ENCODE assay signal across 7 mouse cellular contexts in genomic region chr5:34370022-34370823, GRCm38 (mm10). TPM values are rescaled to one million over a fixed set of nuclear protein-coding genes. Genes with fewer than 3 reads are reported as not detected.
DNase-seq lines count a peak whose midpoint lies in the region; ATAC-seq and TF ChIP-seq lines count a peak whose summit lies in the region.

No protein-coding gene starts in this region.

- no peak for ATAC-seq in hindbrain, embryonic 15.5 days (ENCODE audit: low FRiP score, low read depth)

- no peaks in the 10 kb centered on the region for H3K9me3 ChIP-seq in hindbrain, embryonic 15.5 days

- H3K27me3 ChIP-seq in hindbrain, embryonic 15.5 days, result no peaks in the 10 kb centered on the region
- H3K27me3 ChIP-seq in spleen, adult 2 months (ENCODE audit: control insufficient read depth, insufficient read depth, low read length), result no peaks in the 10 kb centered on the region

- H3K9ac ChIP-seq in hindbrain, embryonic 15.5 days, result peak overlapping the region; percentile 86

- peak overlapping the region; percentile 88 for H3K27ac ChIP-seq in hindbrain, embryonic 15.5 days (replicated peaks)
- no peak overlapping the region for H3K27ac ChIP-seq in spleen, adult 2 months (ENCODE audit: insufficient read depth, low read length)

- peaks cover 28% of the 10 kb centered on the region for H3K4me1 ChIP-seq in hindbrain, embryonic 15.5 days (replicated peaks)
- H3K4me1 ChIP-seq in spleen, adult 2 months (ENCODE audit: control insufficient read depth, insufficient read depth, insufficient read length), result no peaks in the 10 kb centered on the region

- under 1% methylated on average over 59 of the region's 114 CpGs for WGBS in hindbrain, embryonic 15.5 days
- WGBS in spleen, adult 2 months, result 4% methylated on average over 89 of the region's 114 CpGs

- intact Hi-C loops in left cerebral cortex, postnatal 14 days (cut with DNase I), result no loop called here

- H3K4me3 ChIP-seq in hindbrain, embryonic 15.5 days, result peak overlapping the region; percentile 81
- peak overlapping the region; percentile 64 for H3K4me3 ChIP-seq in spleen, adult 2 months (ENCODE audit: extremely low read depth, insufficient read depth, insufficient read length)

- TF ChIP-seq POLR2A in spleen, adult 2 months (IDR thresholded peaks at IDR 0.05; ENCODE audit: low read depth, low read length), result no peak

- no peak for TF ChIP-seq CTCF in spleen, adult 2 months (IDR thresholded peaks at IDR 0.05; ENCODE audit: extremely low read depth, insufficient read depth, insufficient read length, insufficient replicate concordance)

- peak overlapping the region; percentile 63 for H3K4me2 ChIP-seq in hindbrain, embryonic 15.5 days

- H3K36me3 ChIP-seq in hindbrain, embryonic 15.5 days, result no peaks in the 10 kb centered on the region
- no peaks in the 10 kb centered on the region for H3K36me3 ChIP-seq in spleen, adult 2 months (ENCODE audit: control insufficient read depth, insufficient read depth, low read length)

- DNase-seq in WW6 (ENCODE audit: low read depth, low spot score), result peak; percentile 18
- DNase-seq in cerebellum, adult 9-10 months, result peak; percentile 62
- DNase-seq in frontal cortex, postnatal 25 days (ENCODE audit: low spot score in 2 of 2), result peak; percentile 17 to 28
- DNase-seq in left cerebral cortex, postnatal 14 days (ENCODE audit: low spot score in 2 of 2), result peak; percentile 23 to 34
- peak; percentile 25 for DNase-seq in mesoderm, embryonic 11.5 days (ENCODE audit: low read depth, low spot score)
- peak in 1 of 2 experiments; percentile 22 for DNase-seq in spleen, adult 2 months (ENCODE audit: low read depth in 1 of 2, low spot score in 2 of 2)

RNA-seq across cellular contexts. Expression of gene Fam193a, which starts 0.5 kb away (rescaled TPM):
- polyA plus RNA-seq in hindbrain, embryonic 15.5 days (2015; fragmentation: Nextera tagmentation; extraction: Ambion mirVana), result 14.0 and 15.5 TPM in 2 replicates
- total RNA-seq in left cerebral cortex, postnatal 14 days (2021), result 10 to 100 TPM; 41.0 to 41.8 TPM
- polyA plus RNA-seq in spleen, adult 2 months (2012; rRNA removed), result 28.0 and 37.6 TPM in 2 replicates

RNA-seq across cellular contexts. Expression of gene Rnf4, which starts 34.1 kb away (rescaled TPM):
- 125 and 129 TPM in 2 replicates for polyA plus RNA-seq in hindbrain, embryonic 15.5 days (2015; fragmentation: Nextera tagmentation; extraction: Ambion mirVana)
- 10 to 100 TPM; 82.3 to 86.0 TPM for total RNA-seq in left cerebral cortex, postnatal 14 days (2021)
- 37.8 and 38.4 TPM in 2 replicates for polyA plus RNA-seq in spleen, adult 2 months (2012; rRNA removed)
